Mouse (Mus musculus) stomach, embryonic 14.5 days (tissue): ENCODE data around the gene Akap10. TPM values are rescaled to one million over a fixed set of nuclear protein-coding genes. Genes with fewer than 3 reads are reported as not detected.
A peak's percentile ranks its signal among the peaks of the same experiment; 100 is the strongest.
"Not testable (repeated sequence)": the region's sequence is repeated elsewhere in the genome, so short reads cannot be mapped to it uniquely, and the experiment has no call there.

Experiments used
- ATAC-seq: fragments of 200-750 bp; cut with Nextera tagmentation; 2 replicates; pipeline ENCODE4 v1.8.0; 2017; ENCODE audit warnings: low read depth, moderate TSS enrichment; ENCODE audit not compliant: insufficient number of reproducible peaks, insufficient read depth, low FRiP score
- H3K27ac ChIP-seq: fragments of 300-500 bp; sonication (generic); 2 replicates; pipeline ENCODE4 v1.5.1; 2014; ENCODE audit warnings: mild to moderate bottlenecking, low read length, moderate library complexity, mixed read lengths
- H3K27me3 ChIP-seq: fragments of 300-500 bp; sonication (generic); 2 replicates; pipeline ENCODE4 v1.6.1; 2014; ENCODE audit warnings: low read length, control low read depth, mixed read lengths; ENCODE audit not compliant: control insufficient read depth, insufficient read depth
- H3K36me3 ChIP-seq: fragments of 300-500 bp; sonication (generic); 2 replicates; pipeline ENCODE4 v1.6.1; 2014; ENCODE audit warnings: mild to moderate bottlenecking, control low read depth, low read length, moderate library complexity, mixed read lengths; ENCODE audit not compliant: control insufficient read depth, insufficient read depth
- H3K4me1 ChIP-seq: fragments of 300-500 bp; sonication (generic); 2 replicates; pipeline ENCODE4 v1.6.1; 2014; ENCODE audit warnings: low read length, control low read depth, mixed read lengths; ENCODE audit not compliant: control insufficient read depth, insufficient read depth
- H3K4me2 ChIP-seq: fragments of 300-500 bp; sonication (generic); replicated peaks from 2 replicates; pipeline ENCODE4 v1.6.1; 2014; ENCODE audit warnings: low read depth, low read length, control low read depth
- H3K4me3 ChIP-seq: fragments of 300-500 bp; sonication (generic); 2 replicates; pipeline ENCODE4 v1.5.1; 2014; ENCODE audit warnings: low read depth, low read length, control low read depth
- H3K9ac ChIP-seq: fragments of 300-500 bp; sonication (generic); replicated peaks from 2 replicates; pipeline ENCODE4 v1.6.1; 2014; ENCODE audit warnings: low read depth, mild to moderate bottlenecking, control low read depth, low read length, moderate library complexity, mixed read lengths
- H3K9me3 ChIP-seq: fragments of 300-500 bp; sonication (generic); 2 replicates; pipeline ENCODE4 v1.6.1; 2016; ENCODE audit warnings: low read depth, low read length, control low read depth; ENCODE audit not compliant: control insufficient read depth
- WGBS: fragments of 180-500 bp; shearing (Covaris S2); extraction: QIAGEN DNeasy Blood & Tissue Kit; methylation state at CpG from one replicate; pipeline ENCODE4 v1.1.7; 2014; 5-methylcytosine and 5-hydroxymethylcytosine counted together
- polyA plus RNA-seq: library from polyadenylated mRNA; unstranded; fragments of >200 nt; fragmentation: Nextera tagmentation; extraction: Ambion mirVana; gene quantifications from 2 replicates; pipeline ENCODE4 v1.2.1, GENCODE M21; 2014

Akap10 gene
- polyA plus RNA-seq, 1 experiment from 2014 or later, result 22.1 TPM

- no peak overlapping the region for H3K4me2 ChIP-seq
- no peak overlapping the region for H3K4me3 ChIP-seq
- ATAC-seq, result no peak
- WGBS, result 79% methylated on average over 3 of the region's 3 CpGs
- no peaks in the 10 kb centered on the region for H3K27me3 ChIP-seq
- no peaks in the 10 kb centered on the region for H3K9me3 ChIP-seq
- H3K4me1 ChIP-seq, result no peaks in the 10 kb centered on the region
- no peaks in the 10 kb centered on the region for H3K36me3 ChIP-seq
- H3K9ac ChIP-seq, result no peak overlapping the region
- no peak overlapping the region for H3K27ac ChIP-seq
Measured at GRCm38 (mm10) chr11:61963193-61963592, 33.1 kb upstream of the Akap10 start.

DNA sequence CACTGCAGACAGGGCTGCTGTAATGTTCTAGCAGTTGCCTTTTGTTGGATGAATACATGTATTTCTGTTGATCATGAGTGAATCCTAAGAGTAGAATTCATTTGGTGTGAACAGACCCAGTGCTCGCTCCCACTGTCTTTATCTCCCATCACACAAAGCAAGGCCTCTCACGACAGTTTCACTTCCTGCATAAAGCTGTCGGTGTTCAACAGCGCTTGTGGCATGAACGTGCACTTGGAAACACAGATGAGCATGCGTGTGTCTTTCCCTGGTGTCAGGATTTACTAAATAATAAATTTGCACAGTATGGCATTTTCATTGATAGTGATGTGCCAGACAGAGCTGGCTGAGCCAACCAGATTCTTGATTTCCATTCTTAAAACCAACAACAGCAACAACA is 32.6 kb upstream of the Akap10 start:
- no peaks in the 10 kb centered on the region for H3K4me1 ChIP-seq
- H3K9me3 ChIP-seq, result no peaks in the 10 kb centered on the region
- no peaks in the 10 kb centered on the region for H3K36me3 ChIP-seq
- H3K9ac ChIP-seq, result no peak overlapping the region
- no peak overlapping the region for H3K4me3 ChIP-seq
- H3K27me3 ChIP-seq, result no peaks in the 10 kb centered on the region
- H3K4me2 ChIP-seq, result no peak overlapping the region
- no peak overlapping the region for H3K27ac ChIP-seq
- 68% methylated on average over 6 of the region's 6 CpGs for WGBS
- ATAC-seq, result no peak

DNA sequence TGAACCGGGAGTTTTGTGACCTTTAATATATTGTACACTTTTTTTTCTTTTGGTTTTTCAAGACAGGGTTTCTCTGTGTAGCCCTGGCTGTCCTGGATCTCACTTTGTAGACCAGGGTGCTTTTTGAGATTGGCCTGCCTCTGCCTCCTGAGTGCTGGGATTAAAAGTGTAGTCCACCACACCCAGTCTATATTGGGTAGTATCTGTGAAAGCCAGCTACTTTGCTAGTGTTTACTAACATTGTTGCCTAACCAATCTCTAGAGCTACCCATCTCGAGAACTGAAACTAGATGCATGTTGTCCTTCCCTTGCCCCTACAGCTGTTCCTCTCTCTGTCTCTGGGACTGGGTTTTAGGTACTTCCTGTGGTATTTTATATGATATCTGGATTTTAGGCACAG is 30.0 kb upstream of the Akap10 start:
- H3K36me3 ChIP-seq, result no peaks in the 10 kb centered on the region
- WGBS, result 77% methylated on average over 2 of the region's 2 CpGs

GRCm38 (mm10) chr11:61958706-61959105 is 28.7 kb upstream of the Akap10 start:
- H3K9ac ChIP-seq, H3K4me2 ChIP-seq, H3K27ac ChIP-seq, ATAC-seq, H3K9me3 ChIP-seq, H3K4me3 ChIP-seq, H3K27me3 ChIP-seq, H3K36me3 ChIP-seq, H3K4me1 ChIP-seq: not testable (repeated sequence)
- 66% methylated on average over 6 of the region's 6 CpGs for WGBS

More for the DNA sequence above, 30.0 kb upstream of the Akap10 start:
- Histone ChIP-seq H3K4me1 (no peaks in the 10 kb centered on the region), H3K27me3 (peaks cover 4% of the 10 kb centered on the region; the same call in 1 of the 2 replicates), H3K4me2 (no peak overlapping the region), H3K9me3 (no peaks in the 10 kb centered on the region), H3K4me3 (no peak overlapping the region), H3K9ac (no peak overlapping the region), H3K27ac (no peak overlapping the region)
- no peak for ATAC-seq

DNA sequence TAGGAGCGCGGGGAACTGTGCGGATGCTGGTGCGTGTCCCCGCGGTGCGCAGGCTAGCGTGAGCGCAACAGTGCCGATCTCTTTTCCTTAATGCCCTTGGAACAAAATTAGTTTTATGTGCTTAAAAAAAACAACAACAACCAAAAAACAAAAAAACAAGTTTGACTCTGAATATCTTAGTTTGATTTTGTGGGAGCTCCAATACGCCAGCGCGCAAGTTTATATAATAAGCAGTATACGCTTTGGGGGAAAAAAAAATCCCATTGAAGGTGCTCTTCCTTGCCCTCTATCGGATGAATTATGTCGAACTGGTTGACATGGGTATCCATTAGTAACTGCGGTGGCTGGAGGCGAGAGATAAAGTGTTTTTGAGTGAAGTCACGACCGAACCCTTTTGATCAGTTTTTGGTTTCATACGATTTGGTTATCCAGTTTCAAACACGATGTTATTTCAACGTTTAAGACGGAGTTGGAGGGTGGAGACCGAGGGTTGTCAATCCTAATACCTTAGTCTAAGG is 27.3 kb upstream of the Akap10 start:
- Histone ChIP-seq H3K4me1 (no peaks in the 10 kb centered on the region), H3K9ac (no peak overlapping the region), H3K27me3 (peaks cover 4% of the 10 kb centered on the region; the same call in 1 of the 2 replicates), H3K4me3 (peak overlapping the region; percentile 55), H3K27ac (no peak overlapping the region), H3K36me3 (no peaks in the 10 kb centered on the region), H3K4me2 (peak overlapping the region; percentile 100), H3K9me3 (no peaks in the 10 kb centered on the region)
- 3% methylated on average over 25 of the region's 25 CpGs for WGBS
- ATAC-seq, result no peak; the same call in 1 of the 2 replicates

DNA sequence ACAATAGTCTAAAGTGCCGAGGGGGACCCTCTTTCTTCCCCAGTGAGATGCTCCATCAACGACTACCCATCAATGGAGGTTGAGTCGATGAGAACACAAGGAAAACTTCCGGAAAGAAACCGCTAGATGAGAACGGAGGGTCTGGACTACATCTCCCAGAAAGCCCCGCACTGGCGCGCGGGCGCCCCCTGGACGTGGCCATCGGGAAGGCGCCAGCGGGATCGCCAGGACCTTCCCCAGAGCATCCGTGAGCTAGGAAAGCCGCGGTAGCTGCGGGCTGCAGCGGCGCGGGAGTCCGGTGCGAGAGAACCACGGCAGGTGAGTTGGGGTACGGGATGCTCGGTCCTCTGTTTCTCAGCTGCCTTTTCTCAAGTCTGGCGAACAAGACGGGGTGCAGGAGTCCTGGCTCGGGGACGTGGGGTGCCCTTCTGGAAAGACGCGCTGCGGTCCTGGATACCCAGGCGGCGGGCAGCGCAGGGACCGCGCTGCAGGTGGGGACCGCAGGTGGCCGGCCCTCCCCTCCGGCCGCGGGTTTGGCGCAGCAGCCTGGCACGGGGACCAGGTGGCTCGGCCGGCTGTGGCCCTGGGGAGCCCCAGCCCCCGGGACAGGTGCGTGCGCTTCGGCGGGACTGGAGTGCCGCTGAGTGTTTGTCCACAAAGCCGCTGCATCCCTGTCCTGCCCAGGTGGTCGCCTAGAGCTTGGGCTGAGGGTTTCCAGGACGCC is 26.7 kb upstream of the Akap10 start, which contains the start of gene Specc1:
Specc1 (plus strand) TSS at position 192 of the 724 bp plus-strand sequence.
- Histone ChIP-seq H3K36me3 (no peaks in the 10 kb centered on the region), H3K4me1 (no peaks in the 10 kb centered on the region), H3K9me3 (no peaks in the 10 kb centered on the region), H3K4me3 (peak within 1 kb of the TSS; percentile 55), H3K27me3 (peaks cover 4% of the 10 kb centered on the region; the same call in 1 of the 2 replicates), H3K4me2 (peak within 1 kb of the TSS; percentile 100), H3K27ac (no peak within 1 kb of the TSS), H3K9ac (no peak within 1 kb of the TSS)
- under 1% methylated on average over 58 of the region's 58 CpGs for WGBS
- peak; percentile 92 for ATAC-seq

DNA sequence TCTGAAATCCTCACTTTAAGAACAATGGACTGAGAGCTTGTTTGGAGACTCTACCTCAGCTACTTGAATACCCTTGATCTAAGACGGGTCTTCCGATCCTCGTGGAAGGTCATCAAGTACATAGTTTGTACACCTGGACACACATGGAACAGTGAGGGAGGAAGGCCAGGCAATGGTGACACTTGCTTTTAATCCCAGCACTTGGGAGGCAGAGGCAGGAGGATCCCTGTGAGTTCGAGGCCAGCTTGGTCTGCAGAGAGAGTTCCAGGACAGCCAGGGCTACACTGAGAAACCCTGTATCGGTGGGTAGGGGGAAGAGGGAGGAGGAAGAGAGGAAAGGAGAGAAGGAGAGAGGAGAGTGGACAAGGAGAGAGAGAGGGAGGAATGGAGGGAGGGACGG is 25.9 kb upstream of the Akap10 start:
- WGBS, result 78% methylated on average over 6 of the region's 6 CpGs
- no peak overlapping the region for H3K4me2 ChIP-seq
- ATAC-seq, result no peak

DNA sequence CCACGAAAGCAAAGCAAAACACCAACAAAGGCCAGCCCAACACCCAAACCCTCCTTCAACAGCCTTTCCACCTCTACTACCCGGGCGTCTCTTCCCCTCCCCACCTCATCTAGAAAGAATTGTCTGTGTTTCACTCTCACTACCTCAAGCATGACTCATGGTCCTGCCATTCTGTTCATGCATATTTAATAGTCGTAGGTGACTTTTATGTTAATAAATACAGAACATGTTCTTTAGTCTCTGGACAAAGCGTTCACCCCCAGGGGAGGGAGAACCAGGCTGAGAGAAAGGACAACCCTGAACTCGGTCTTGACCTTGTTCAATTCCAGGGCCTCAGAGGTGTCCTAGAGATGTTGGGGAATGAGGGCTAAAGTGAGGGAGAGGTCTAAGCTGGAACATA is 25.1 kb upstream of the Akap10 start:
- no peak overlapping the region for H3K27ac ChIP-seq
- 73% methylated on average over 6 of the region's 6 CpGs for WGBS
- H3K4me1 ChIP-seq, result no peaks in the 10 kb centered on the region
- ATAC-seq, result no peak
- H3K9me3 ChIP-seq, result no peaks in the 10 kb centered on the region
- H3K4me2 ChIP-seq, result no peak overlapping the region
- no peak overlapping the region for H3K4me3 ChIP-seq
- no peaks in the 10 kb centered on the region for H3K36me3 ChIP-seq
- H3K9ac ChIP-seq, result no peak overlapping the region
- H3K27me3 ChIP-seq, result peaks cover 4% of the 10 kb centered on the region; the same call in 1 of the 2 replicates

More for the DNA sequence above, 25.9 kb upstream of the Akap10 start:
- no peaks in the 10 kb centered on the region for H3K9me3 ChIP-seq
- no peaks in the 10 kb centered on the region for H3K4me1 ChIP-seq
- peaks cover 4% of the 10 kb centered on the region; the same call in 1 of the 2 replicates for H3K27me3 ChIP-seq
- H3K9ac ChIP-seq, result no peak overlapping the region
- no peak overlapping the region for H3K27ac ChIP-seq
- H3K36me3 ChIP-seq, result no peaks in the 10 kb centered on the region
- no peak overlapping the region for H3K4me3 ChIP-seq
